Mouse (Mus musculus): ENCODE measurements around the gene Prkar1b.

DNA sequence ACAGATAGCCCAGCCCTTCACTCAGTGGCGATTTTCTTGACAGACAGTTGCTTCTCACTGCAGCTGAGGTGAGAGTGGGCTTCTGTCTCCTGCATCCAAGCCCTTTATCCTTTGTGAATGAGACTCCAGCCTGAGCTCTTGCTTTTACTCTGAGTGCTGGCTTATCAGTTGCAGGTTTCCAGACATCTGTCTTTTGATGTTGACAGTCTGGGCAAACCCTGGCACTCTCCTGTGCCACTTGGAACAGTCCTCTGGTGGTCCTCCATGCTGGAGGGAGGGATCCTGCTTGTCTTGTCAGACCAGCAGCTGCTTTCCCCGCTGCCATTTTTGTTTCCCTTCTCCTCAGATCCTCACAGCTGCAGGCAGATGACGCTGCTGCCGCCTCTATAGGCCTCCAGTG, 22.1 kb upstream of the Prkar1b start:
- TF ChIP-seq CTCF (IDR thresholded peaks at IDR 0.05; ENCODE audit: control insufficient read depth, insufficient read depth, insufficient replicate concordance, low read depth, low read length) (no peak), POLR2A (IDR thresholded peaks at IDR 0.05; ENCODE audit: control insufficient read depth, low read depth, low read length) (no peak)

Data from testis, adult 2 months (tissue).